Mouse (Mus musculus): ENCODE results near the gene Pvrig.
"Not testable (repeated sequence)": the region's sequence is repeated elsewhere in the genome, so short reads cannot be mapped to it uniquely, and the experiment has no call there.

Pvrig gene

DNA sequence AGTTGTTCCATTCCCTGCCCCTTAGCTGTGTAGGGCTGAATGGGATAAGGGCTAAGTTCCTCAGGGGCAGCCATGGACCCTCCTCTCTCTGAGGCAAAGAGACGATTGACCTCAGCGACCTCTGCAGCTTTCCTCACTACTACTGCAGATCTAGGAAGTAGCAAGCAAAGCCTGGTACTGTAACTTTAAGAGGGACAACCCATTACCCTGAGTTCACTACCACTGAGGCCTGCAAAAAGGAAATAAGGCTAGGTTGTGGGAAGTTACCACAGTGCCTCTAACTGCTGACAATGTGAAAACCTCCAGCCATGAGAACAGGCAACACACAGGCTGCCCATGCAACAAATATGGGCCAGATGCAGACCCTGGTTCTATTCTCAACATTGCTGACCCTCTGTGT, at the start of gene Pvrig:
Pvrig (plus strand) TSS at position 301 of the 400 bp plus-strand sequence.
- no peak for DNase-seq

DNA sequence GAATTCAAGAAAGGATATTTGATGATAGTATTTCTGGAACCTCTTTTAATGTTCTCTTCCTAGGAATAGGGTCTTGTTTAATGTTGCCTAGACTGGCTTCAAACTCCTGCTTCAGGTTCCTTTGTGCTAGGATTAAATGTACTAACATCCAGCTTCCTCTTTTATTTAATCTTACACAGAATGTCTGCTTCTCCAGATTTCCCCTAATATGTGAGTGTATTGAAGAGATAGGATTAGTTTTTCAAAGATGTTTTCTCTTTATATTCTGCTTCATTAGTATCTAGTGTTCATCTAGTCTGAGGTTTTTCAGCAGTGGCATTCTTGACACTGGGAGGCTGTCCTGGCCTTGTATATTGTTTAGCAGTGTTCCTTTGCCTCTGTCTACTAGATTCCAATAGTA, 47.6 kb upstream of the Pvrig start:
- no peak for DNase-seq

DNA sequence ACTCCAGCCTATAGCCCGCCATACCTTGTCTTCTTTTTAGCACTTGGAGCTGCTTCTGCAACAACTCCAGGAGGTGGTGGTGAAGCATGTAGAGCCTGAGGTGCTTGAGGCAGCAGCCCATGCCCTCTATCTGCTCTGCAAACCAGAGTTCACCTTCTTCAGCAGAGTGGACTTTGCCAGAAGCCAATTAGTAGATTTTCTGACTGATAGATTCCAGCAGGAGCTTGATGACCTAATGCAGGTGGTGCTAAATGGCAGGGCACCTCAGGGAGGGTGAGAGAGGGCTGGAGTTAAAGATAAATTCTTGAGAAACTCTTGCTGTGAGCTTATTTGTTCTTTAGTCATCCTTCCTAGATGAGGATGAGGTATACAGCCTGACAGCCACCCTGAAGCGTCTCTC, 42.1 kb upstream of the Pvrig start:
- no peak for DNase-seq

DNA sequence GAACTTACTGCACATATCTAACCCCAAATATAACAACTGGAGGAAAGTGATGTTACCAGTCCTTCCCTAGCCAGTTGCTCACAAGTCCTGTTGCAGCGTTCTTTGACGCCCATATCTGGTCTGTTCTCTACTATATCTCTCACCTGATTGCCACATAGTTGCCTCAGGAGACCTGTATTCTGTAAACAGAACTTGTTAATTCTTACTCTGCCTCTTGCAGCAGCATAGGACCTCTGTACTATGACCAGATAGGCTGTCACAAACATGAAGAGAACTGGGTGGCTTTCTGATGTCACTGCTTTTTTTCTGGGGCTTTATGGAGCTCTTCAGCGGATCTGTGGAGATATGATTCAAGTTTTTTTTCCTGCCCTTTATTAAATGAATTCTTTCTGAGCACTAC, 29.0 kb upstream of the Pvrig start:
- DNase-seq, result no peak

DNA sequence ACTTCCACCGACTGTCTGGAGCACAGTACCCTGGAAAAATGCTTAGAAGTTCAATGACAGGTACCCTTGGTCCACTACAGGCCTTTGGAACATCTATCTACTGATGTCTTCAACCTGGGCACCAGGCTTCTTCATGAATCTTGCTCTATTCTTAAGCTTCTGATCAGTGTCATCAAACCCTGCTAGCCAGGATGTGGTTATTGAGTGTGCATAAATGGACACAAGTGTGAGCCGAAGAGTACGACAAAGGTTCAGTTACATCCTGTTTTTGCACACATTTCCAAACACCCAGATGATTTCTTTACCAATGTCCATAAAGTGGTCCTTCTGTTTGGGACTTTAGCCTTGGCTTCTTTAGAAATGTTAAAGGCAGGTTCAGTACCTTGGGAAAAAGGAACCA, 1.5 kb downstream of the Pvrig start:
- no peak for DNase-seq

DNA sequence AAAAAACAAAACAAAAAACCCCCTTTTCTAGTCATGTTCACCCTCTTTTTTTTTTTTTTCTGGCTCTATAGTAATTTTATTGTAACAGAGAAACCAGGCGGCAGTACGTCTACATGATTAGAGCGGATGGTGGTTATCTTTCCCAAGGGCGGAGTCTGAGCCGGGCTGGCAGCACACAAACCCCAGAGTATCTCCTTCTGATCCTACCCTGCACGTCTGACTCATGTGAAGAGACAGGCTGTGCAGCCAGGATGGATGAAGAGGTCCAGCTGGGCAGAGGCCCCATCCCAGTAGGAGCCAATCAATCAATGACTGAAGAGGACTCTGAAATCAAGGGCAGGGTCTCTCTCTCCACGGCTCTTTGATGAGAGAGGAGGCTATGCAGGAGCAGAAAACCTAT, 21.4 kb downstream of the Pvrig start:
- DNase-seq, result not testable (repeated sequence)

DNA sequence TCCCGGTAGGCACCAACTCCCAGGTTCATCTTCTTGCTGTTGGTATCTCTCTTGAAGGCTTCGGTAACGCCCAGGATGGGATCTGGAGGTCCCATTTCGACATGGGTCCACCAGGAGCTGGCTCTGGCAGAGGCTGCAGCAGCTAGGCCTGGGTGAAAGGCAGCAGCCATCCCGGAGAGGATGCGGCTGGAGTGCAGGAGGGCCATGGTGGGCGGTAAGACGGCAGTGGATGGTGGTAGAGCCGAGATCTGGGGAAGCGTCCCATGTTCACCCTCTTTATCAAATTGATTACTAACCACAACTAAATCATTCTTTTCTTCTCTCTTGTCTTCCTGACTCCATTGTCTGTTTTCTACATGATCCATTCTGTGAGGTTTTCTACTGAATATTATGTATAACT, 23.6 kb downstream of the Pvrig start:
- not testable (repeated sequence) for DNase-seq

Measured in lung, adult 18-20 months (tissue).